Mouse (Mus musculus) mouse trophoblast stem cell (cell line): Measurements from ENCODE around the gene Dnal1.

ENCODE experiments used
- in situ Hi-C, 2 experiments: fragments of 300-500 bp; cut with MseI, MboI; formaldehyde crosslinking; loops; 2 replicates in 1 of 2; 3 replicates in 1 of 2; pipeline ENCODE4 v1.15.1; 2025

The Dnal1 gene

DNA sequence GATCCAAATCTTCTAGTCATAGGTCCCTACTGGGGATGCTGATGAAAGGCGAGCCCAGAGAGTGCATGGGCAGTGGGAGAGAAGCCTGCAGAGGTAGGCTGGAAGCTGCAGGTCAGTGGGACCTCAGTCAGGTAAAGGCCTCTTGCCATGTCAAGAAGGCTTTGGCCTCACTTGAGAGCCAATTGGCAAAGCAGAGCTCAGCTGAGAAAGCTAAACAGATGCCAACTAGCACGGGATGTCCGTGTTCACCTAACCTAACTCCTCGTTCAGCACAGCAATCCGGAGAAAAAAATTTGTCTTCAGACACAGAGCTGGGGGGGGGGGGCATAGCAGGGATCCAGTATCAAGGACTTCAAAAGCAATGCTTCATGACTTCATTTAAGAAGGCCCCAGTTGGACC, 70.8 kb downstream of the Dnal1 start:
- in situ Hi-C loops: no loop called here

DNA sequence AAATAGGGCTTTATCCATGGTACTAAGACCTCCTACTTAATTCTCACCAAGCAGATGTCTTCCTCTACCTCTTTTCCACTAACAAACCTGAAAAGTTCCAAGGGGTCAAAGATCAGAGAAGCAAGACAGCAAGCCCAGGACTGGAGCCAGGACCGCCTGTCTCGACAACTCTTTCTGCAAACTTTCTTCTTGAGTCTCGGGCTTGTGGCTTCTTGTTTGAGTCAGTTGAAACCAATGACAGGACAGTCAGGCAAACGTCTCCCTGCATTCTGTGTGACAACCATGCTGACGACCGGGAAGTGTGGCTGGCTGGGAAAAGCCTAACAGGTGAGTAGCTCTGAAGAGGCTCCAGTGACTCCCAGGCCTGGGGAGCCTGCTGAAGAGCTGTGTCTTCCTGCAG, 71.4 kb downstream of the Dnal1 start:
- in situ Hi-C loops: no loop called here

DNA sequence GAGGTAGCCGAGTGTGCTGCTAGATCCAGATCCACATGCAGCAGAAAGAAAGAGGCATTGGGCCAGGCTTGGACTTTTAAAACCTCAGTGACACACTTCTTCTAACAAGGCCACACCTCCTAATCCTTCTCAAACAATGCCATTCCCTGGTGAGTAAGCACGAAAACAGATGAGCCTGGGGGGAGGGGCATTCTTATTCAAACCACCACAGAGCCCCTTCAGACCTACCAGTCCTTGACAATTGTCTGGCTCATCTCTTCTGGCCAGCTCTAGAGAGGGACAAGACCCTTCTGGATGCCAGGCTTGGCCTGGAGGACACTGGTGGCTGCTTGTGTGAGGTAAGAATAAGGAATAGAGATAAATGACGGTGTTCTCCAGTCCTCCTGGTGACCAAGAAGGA, 72.4 kb downstream of the Dnal1 start:
- in situ Hi-C loops: no loop called here

DNA sequence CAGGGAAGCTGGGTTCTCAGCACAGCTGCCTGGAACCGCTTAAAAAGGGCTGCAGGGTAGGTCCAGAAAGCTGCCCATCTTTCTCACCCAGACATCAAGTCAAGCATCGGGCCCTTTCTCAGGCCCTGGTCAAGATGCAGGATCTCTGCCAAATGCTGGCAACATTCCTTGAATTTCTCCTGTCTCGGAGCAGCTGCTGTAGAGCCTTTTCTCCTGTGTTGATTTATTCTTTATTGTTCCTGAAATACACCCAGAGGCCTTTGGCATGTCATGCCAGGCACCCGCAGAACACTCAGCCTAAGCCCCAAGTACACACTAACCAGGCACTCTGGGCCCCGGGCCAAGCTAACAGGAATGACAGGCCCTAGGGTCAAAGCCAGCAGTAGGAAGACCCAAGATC, 72.8 kb downstream of the Dnal1 start:
- in situ Hi-C loops: no loop called here

DNA sequence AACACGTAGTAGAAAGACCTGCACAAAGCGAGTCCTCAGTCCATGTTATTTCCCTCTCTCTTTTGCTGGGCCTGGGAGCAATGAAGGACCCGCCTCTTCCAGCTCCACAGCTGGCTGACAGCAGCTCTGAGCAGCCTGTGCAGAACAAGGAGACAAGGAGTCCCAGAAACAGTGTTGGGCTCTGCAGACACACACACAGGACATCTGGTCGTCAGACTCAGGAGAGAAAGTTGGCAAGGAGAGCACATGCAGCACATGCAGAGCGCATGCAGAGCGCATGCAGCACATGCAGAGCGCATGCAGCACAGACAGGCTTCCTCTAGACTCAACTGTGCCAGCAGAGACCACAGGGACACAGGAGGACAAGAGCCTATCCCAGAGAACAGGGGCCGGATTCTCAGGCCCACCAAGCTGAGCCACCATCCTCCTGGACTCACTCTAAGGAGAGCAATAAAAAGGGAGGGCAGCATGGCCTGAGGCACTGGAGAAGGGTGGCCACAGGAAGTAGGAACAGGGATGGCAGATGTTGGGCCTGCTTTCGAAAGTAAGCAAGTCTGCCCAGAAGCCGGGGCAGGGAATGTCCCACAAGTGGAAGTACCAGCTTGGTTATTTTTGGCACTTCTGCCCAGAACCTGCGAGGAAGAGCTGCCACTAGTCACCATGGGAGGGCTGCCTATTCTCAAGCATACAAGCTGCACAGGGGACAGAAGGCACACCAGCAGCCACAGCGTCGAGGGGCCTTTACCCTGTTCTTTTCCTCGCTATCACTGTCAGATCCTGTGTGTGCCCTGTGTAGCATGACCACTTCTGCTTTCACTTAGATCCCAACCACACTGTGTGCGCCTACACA, 73.8 kb downstream of the Dnal1 start:
- in situ Hi-C loops: no loop called here

DNA sequence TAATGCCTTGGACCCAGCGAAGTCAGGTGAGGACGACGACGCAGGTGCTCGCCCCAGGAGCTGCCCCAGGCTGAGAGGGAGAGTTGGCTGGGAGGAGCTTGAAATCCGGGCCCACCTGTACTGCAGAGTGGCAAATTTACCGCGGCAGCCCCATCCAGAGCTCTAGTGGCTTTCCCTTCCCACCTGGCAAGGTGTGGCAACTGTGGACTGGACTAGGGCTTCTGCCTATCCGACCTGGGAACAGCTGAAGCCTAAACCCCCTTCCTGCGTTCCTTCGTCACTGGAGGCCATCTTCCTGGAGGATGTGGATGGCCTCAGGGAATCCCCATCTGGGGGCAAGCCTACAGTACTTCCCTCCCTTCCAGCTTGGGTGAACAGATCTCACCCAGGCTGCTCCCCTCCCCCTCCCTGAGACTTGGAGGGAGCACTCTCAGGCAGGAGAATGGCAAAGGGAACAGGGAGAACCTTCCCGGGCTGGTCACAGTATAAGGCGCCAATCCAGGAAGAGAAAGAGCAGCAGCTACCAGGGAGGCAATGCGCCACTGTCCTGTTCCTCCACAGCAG, 74.8 kb downstream of the Dnal1 start:
- in situ Hi-C loops: no loop called here

DNA sequence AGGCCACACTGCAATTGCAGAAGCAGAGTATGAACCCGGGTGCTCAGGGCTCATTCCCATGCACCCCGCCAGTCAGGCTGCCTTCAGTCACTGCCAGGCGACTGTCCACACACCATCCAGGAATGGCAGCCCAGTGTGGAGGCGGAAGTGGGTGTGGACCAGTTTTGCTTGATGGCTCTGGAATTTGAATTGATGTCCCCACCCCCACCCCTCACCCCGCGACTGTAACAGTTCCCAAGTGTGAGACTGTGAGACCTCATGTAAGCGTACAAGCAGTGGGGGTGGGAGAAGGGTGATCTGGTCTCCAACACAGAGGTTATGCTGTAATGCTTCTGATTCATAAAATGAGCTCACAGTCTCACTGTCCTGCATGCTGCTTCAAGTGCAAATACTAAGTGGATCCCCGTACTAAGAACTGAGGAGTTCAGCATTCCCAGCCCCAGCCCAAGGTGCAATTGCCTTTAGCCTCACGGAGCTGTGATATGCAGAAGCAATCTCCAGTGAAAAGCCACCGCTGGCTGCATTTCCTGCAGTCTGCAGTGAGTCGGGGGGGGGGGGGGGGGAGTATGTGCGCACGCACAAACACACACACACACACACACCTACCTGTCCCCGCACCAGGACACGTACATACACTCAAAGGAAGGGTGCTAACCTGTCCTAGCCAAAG, 76.1 kb downstream of the Dnal1 start:
- in situ Hi-C loops: no loop called here

DNA sequence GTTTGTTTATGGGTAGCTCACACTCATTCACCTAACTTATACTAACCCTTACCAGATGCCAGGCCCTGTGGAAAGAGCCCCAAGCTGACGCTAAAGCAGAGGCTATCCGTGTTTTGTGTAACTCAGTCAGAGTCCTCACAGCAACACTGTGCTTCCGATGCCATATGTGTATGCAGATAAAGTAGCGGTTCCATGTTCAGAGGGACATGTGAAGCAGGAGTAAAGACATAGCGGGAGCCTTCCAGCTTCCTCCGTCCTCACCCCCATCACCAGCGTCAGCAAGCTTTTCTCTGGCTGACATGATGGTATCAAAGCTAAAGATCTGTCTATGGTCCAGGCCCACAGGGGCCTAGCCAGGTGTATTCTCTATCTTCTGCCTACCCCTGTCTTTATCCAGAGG, 77.0 kb downstream of the Dnal1 start:
- in situ Hi-C loops: no loop called here

DNA sequence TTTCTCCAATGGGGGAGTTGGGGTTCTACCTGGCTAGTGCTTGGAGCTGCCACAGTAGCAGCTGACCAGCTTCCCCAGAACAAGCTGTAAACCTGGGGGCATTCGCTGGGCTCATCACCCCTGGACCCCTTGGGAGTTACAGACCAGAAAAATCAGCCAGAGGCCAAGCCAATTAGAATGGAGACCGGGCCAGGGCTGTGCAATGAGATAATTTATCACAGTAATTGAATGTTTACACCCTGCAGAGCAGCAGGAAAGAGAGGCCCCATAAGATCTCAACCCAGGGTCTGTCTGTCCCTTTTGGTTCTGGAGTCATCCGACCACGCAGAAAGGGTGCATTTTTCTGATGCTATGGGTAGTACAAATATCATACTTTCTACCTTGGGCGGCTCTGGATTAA, 77.6 kb downstream of the Dnal1 start:
- in situ Hi-C loops: no loop called here

DNA sequence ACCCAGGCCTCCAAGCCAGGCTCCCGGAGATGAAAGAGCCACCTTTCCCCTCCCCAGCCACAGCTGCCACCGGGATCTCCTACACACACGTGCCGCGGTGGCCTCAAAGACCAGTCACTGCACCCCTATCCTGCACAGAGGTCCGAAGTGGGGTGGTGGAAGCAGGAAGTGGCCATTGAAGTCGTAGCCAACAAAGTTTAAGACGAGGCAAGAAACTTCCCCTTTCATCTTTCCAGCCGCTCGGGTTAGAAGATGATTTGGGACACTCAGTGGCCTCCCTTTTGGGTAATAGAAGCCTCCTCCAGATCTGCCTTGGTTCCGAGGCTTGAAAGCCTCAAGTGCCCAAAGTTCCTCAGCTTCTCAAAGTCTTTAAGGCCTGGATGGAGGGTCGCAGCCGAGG, 78.1 kb downstream of the Dnal1 start:
- in situ Hi-C loops: no loop called here

DNA sequence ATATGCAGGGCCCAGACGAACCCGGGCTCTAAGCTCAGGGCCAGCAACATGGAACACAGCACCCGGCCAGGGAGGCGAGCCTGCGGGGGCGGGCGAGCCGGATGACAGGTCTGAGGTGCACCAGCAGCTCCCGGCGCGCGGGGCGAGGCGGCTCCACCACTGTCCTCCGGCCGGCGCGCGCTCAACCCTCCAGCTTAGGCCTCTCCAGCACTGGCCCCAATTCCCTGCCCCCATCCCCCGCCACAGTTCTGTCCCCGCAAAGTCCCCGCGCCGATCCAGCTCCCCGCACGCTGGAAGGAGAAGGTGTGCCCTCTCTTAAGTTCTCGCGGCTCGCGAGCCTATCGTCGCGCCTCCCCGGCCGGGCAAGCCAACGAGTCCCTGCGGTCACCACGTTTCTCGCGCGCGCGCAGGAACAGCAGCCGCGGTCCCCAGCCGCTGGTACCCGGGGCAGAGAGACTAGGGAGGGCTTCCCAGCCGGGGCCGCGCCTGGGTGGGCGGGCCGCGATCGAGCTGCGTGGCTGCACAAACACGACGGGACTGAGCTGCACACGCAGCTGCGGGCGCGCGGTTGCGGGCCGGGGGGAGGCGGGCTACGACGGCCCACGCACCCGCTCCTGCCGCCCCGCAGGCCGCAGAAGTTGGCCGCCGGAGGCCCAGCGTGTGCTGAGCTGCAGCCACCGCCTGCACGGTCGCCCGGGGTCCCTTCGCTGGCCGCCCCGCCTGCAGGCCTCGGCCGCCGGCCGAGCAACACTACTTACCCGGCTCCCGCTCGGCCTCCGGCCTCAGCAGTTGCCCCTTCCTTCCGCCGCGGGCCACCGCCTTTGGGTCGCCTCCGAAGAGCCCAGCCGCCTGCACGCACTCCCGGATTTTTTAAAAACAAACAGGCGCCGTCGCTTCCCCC, 78.8 kb downstream of the Dnal1 start:
- in situ Hi-C loops: no loop called here

DNA sequence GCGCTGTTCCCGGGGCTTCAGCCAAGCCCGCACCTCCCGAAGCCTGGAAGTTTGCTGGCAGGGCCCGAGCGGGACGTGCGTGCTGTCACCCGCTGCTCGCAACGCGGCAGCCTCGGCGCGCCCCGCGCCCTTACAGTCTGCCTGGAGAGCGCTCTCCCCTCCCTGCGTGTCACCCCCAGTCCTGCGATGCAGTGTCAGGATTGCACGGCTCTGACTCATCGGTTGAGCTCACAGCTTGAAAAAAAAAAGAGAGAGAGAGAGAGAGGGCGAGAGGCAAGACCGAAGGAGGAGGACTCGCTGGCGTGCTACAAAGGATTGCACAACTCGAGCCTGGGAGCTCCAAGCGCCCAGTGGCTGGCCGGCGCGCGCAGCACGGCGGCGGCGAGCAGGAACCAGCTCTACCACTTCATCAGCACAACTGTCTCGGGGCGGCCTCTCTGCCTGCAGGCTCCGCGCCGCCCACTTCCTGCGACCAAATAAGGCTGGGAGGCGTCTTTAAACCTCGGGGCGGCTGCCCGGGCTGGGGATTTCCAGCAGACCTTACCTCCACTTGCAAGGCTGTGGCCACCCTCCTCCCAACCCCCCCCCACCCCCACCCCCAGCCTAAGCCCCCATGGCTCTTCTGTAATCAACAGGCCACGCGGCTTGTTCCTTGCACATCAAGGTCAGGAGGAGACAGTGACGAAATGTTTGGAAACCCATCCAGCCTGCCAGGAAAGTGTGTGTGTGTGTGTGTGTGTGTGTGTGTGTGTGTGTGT, 79.7 kb downstream of the Dnal1 start:
- in situ Hi-C loops: no loop called here

DNA sequence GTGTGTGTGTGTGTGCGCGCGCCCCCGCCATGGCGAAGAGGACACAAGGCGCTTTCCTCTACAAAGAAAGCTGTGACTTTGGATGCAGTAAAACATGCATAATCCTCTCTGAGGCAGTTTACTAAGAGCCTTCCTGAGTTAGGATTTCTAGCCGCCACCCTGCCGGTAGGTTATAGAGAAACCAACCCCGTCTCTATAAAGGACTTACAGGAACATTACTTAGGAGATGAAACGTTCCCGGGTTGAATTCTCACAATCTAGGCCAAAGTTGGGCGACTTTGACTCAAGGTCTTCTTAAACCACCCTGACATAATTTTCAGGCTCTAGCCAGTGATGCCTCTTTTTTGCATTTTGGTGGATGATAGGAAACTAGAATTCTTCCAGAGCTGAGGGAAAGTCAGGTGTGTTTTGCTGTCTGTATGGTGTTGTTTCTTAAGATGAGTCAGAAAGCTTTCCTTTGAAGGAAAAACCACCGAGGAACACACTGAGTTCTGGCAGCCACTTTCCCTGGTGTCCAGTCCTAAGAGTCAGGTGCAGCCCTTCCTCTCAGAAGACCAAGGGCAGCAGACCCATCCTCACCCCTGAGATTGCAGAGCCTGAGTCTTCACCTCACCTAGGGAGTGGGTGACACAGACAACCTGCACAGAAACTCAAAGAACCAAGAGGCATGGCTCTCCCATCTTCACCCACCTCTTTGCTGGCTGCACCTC, 80.4 kb downstream of the Dnal1 start:
- in situ Hi-C loops: no loop called here

DNA sequence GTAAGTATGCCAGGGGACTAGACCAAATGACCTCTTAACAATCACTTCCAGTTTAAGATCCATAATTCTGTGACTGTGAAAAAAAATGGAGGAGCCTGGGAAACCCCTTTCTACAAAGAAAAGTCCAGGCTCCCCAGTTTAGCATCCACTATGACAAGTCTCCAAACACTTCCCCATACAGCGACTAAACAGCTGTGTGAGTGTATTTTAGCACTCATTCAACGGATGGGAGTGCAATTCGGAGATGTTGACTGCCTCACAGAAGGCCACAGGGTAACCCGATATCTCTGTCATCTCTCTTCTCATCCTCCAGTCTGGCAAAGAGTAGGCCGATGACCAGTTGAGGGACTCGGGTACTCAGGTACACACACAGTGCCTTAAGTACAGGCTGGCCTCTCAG, 81.0 kb downstream of the Dnal1 start:
- in situ Hi-C loops: no loop called here
